Mouse (Mus musculus): ENCODE data around the gene Rrm1. TPM values are rescaled to one million over a fixed set of nuclear protein-coding genes. Genes with fewer than 3 reads are reported as not detected.

The Rrm1 gene
- polyA plus RNA-seq, 1 experiment from 2014 or later, result 115 TPM

GRCm38 (mm10) chr7:102509726-102510125, 68.2 kb downstream of the Rrm1 start:
- no peak overlapping the region for H3K4me2 ChIP-seq (replicated peaks)
- H3K4me1 ChIP-seq, result peaks cover 4% of the 10 kb centered on the region; the same call in 1 of the 2 replicates
- no peaks in the 10 kb centered on the region for H3K9me3 ChIP-seq
- H3K27ac ChIP-seq, result no peak overlapping the region
- 69% methylated on average over 7 of the region's 7 CpGs for WGBS
- no peak overlapping the region for H3K9ac ChIP-seq
- ATAC-seq (ENCODE audit: low FRiP score, low read depth), result no peak
- H3K27me3 ChIP-seq (replicated peaks), result no peaks in the 10 kb centered on the region
- no peaks in the 10 kb centered on the region for H3K36me3 ChIP-seq
- no peak overlapping the region for H3K4me3 ChIP-seq

- no peak overlapping the region for H3K27ac ChIP-seq
- H3K36me3 ChIP-seq, result no peaks in the 10 kb centered on the region
- H3K9me3 ChIP-seq, result no peaks in the 10 kb centered on the region
- no peak overlapping the region for H3K4me3 ChIP-seq
- H3K4me1 ChIP-seq, result peaks cover 4% of the 10 kb centered on the region; the same call in 1 of the 2 replicates
- WGBS, result 93% methylated on average over 10 of the region's 10 CpGs
- no peak overlapping the region for H3K9ac ChIP-seq
- H3K4me2 ChIP-seq (replicated peaks), result no peak overlapping the region
- H3K27me3 ChIP-seq (replicated peaks), result no peaks in the 10 kb centered on the region
- ATAC-seq (ENCODE audit: low FRiP score, low read depth), result no peak
Observed at GRCm38 (mm10) chr7:102511927-102512326, 70.4 kb downstream of the Rrm1 start.

GRCm38 (mm10) chr7:102512814-102513435, 71.4 kb downstream of the Rrm1 start:
- H3K9me3 ChIP-seq, result no peaks in the 10 kb centered on the region
- ATAC-seq (ENCODE audit: low FRiP score, low read depth), result peak; percentile 97
- H3K9ac ChIP-seq, result peak overlapping the region; percentile 65
- no peaks in the 10 kb centered on the region for H3K36me3 ChIP-seq
- H3K4me2 ChIP-seq (replicated peaks), result peak overlapping the region; percentile 91
- peaks cover 4% of the 10 kb centered on the region; the same call in 1 of the 2 replicates for H3K4me1 ChIP-seq
- no peak overlapping the region for H3K27ac ChIP-seq
- 2% methylated on average over 54 of the region's 54 CpGs for WGBS
- peak overlapping the region; percentile 49 for H3K4me3 ChIP-seq
- no peaks in the 10 kb centered on the region for H3K27me3 ChIP-seq (replicated peaks)

- H3K36me3 ChIP-seq, result no peaks in the 10 kb centered on the region
- no peak overlapping the region for H3K9ac ChIP-seq
- no peak for ATAC-seq (ENCODE audit: low FRiP score, low read depth)
- H3K4me1 ChIP-seq, result peaks cover 4% of the 10 kb centered on the region; the same call in 1 of the 2 replicates
- no peak overlapping the region for H3K27ac ChIP-seq
- H3K9me3 ChIP-seq, result no peaks in the 10 kb centered on the region
- no peak overlapping the region for H3K4me2 ChIP-seq (replicated peaks)
- WGBS, result 78% methylated on average over 4 of the region's 4 CpGs
- no peak overlapping the region for H3K4me3 ChIP-seq
- no peaks in the 10 kb centered on the region for H3K27me3 ChIP-seq (replicated peaks)
Observed at GRCm38 (mm10) chr7:102514144-102514543, 72.6 kb downstream of the Rrm1 start.

- no peaks in the 10 kb centered on the region for H3K27me3 ChIP-seq (replicated peaks)
- H3K9me3 ChIP-seq, result no peaks in the 10 kb centered on the region
- no peak overlapping the region for H3K4me3 ChIP-seq
- H3K4me1 ChIP-seq, result peaks cover 4% of the 10 kb centered on the region; the same call in 1 of the 2 replicates
- no peak overlapping the region for H3K4me2 ChIP-seq (replicated peaks)
- WGBS, result 81% methylated on average over 10 of the region's 10 CpGs
- no peak for ATAC-seq (ENCODE audit: low FRiP score, low read depth)
- H3K27ac ChIP-seq, result no peak overlapping the region
- H3K9ac ChIP-seq, result no peak overlapping the region
- no peaks in the 10 kb centered on the region for H3K36me3 ChIP-seq
Observed at GRCm38 (mm10) chr7:102516261-102517050, 75.0 kb downstream of the Rrm1 start.

GRCm38 (mm10) chr7:102517051-102517335, 75.5 kb downstream of the Rrm1 start:
- Histone ChIP-seq H3K36me3 (no peaks in the 10 kb centered on the region), H3K27me3 (replicated peaks) (no peaks in the 10 kb centered on the region), H3K4me1 (peaks cover 4% of the 10 kb centered on the region; the same call in 1 of the 2 replicates), H3K4me3 (no peak overlapping the region), H3K4me2 (replicated peaks) (no peak overlapping the region), H3K9me3 (no peaks in the 10 kb centered on the region), H3K9ac (no peak overlapping the region), H3K27ac (no peak overlapping the region)
- no peak for ATAC-seq (ENCODE audit: low FRiP score, low read depth)
- 95% methylated on average over 2 of the region's 2 CpGs for WGBS

Other genes starting within 250 kb of the Rrm1 start
- gene Nup98, start 231.5 kb upstream of the Rrm1 start, polyA plus RNA-seq (2016; fragmentation: Nextera tagmentation; extraction: Ambion mirVana), result 33.1 and 34.8 TPM in 2 replicates
- gene Pgap2, start 231.5 kb upstream of the Rrm1 start, polyA plus RNA-seq (2016; fragmentation: Nextera tagmentation; extraction: Ambion mirVana), result 45.7 and 46.1 TPM in 2 replicates
- gene Rhog, start 185.6 kb upstream of the Rrm1 start, polyA plus RNA-seq (2016; fragmentation: Nextera tagmentation; extraction: Ambion mirVana), result 28.2 and 28.3 TPM in 2 replicates
- gene Stim1, start 173.9 kb upstream of the Rrm1 start, polyA plus RNA-seq (2016; fragmentation: Nextera tagmentation; extraction: Ambion mirVana), result 10.5 and 13.6 TPM in 2 replicates
- gene Olfr543, start 40.0 kb downstream of the Rrm1 start, polyA plus RNA-seq (2016; fragmentation: Nextera tagmentation; extraction: Ambion mirVana), result 0.45 and 0.46 TPM in 2 replicates
- 0.05 and 0.15 TPM in 2 replicates for gene Olfr544, start 46.6 kb downstream of the Rrm1 start, polyA plus RNA-seq (2016; fragmentation: Nextera tagmentation; extraction: Ambion mirVana)
- gene Olfr545, start 57.9 kb downstream of the Rrm1 start, polyA plus RNA-seq (2016; fragmentation: Nextera tagmentation; extraction: Ambion mirVana), result 0.10 and 0.13 TPM in 2 replicates
- gene Olfr547, start 93.1 kb downstream of the Rrm1 start, polyA plus RNA-seq (2016; fragmentation: Nextera tagmentation; extraction: Ambion mirVana), result not detected in 2 replicates
- gene Olfr548-ps1, start 99.2 kb downstream of the Rrm1 start, polyA plus RNA-seq (2016; fragmentation: Nextera tagmentation; extraction: Ambion mirVana), result not detected in 2 replicates
- gene Olfr549, start 108.2 kb downstream of the Rrm1 start, polyA plus RNA-seq (2016; fragmentation: Nextera tagmentation; extraction: Ambion mirVana), result not detected in 2 replicates
- gene Trim21, start 123.8 kb downstream of the Rrm1 start, polyA plus RNA-seq (2016; fragmentation: Nextera tagmentation; extraction: Ambion mirVana), result 0.20 TPM in 1 of 2 replicates, not detected in the other
- not detected in 2 replicates for gene Olfr550, start 129.7 kb downstream of the Rrm1 start, polyA plus RNA-seq (2016; fragmentation: Nextera tagmentation; extraction: Ambion mirVana)
- not detected in 2 replicates for gene Olfr551, start 150.2 kb downstream of the Rrm1 start, polyA plus RNA-seq (2016; fragmentation: Nextera tagmentation; extraction: Ambion mirVana)
- not detected in 2 replicates for gene Olfr552, start 156.1 kb downstream of the Rrm1 start, polyA plus RNA-seq (2016; fragmentation: Nextera tagmentation; extraction: Ambion mirVana)
- not detected in 2 replicates for gene Olfr553, start 176.5 kb downstream of the Rrm1 start, polyA plus RNA-seq (2016; fragmentation: Nextera tagmentation; extraction: Ambion mirVana)
- not detected in 2 replicates for gene Olfr554, start 196.7 kb downstream of the Rrm1 start, polyA plus RNA-seq (2016; fragmentation: Nextera tagmentation; extraction: Ambion mirVana)
- not detected in 2 replicates for gene Olfr555, start 217.1 kb downstream of the Rrm1 start, polyA plus RNA-seq (2016; fragmentation: Nextera tagmentation; extraction: Ambion mirVana)
- not detected in 2 replicates for gene Olfr556, start 223.2 kb downstream of the Rrm1 start, polyA plus RNA-seq (2016; fragmentation: Nextera tagmentation; extraction: Ambion mirVana)
- 10.8 and 12.4 TPM in 2 replicates for gene Trim68, start 245.6 kb downstream of the Rrm1 start, polyA plus RNA-seq (2016; fragmentation: Nextera tagmentation; extraction: Ambion mirVana)

Measured in neural tube, embryonic 12.5 days (tissue).